Mouse (Mus musculus) Patski (cell line): ENCODE data around the gene Cbfa2t3. TPM values are rescaled to one million over a fixed set of nuclear protein-coding genes. Genes with fewer than 3 reads are reported as not detected.

Experiments
- ATAC-seq: fragments of 100-300 bp; one replicate; pipeline ENCODE4 v1.8.0; 2021
- CTCF ChIA-PET: fragments of 350-600 bp; sonication (Branson Sonifier 250); formaldehyde crosslinking; loops from one replicate; lab custom pipeline; 2022; ENCODE audit warnings: inconsistent platforms; lab: Charles Lee
- POLR2A ChIA-PET: fragments of 350-600 bp; sonication (Branson Sonifier 250); formaldehyde crosslinking; loops from one replicate; lab custom pipeline; 2022; ENCODE audit warnings: antibody characterized with exemption, inconsistent platforms; lab: Charles Lee
- DNase-seq: peaks from one replicate; pipeline ENCODE4 v3.0.0-alpha.2; 2011; ENCODE audit warnings: low read depth, low spot score
- H3K27me3 ChIP-seq: fragments of 371-371 bp; one replicate; pipeline ENCODE4 v1.5.1; 2021
- CTCF ChIP-seq: fragments of 100-300 bp; IDR thresholded peaks from one replicate; pipeline ENCODE4 v1.5.1; 2021
- in situ Hi-C: fragments of 300-500 bp; cut with MboI; formaldehyde crosslinking; loops from 3 replicates; pipeline ENCODE4 v1.11.1; 2018; ENCODE audit warnings: low pct_unique_long_range_greater_than_20kb, mixed read lengths
- polyA plus RNA-seq: library from polyadenylated mRNA; unstranded; gene quantifications from one replicate; pipeline ENCODE4 v1.2.3, GENCODE M21; 2021

The Cbfa2t3 gene
- polyA plus RNA-seq, 1 experiment from 2014 or later, result 0.26 TPM

- TF ChIP-seq CTCF, result no peak
- POLR2A ChIA-PET, result no interaction called here
- in situ Hi-C loops, result no loop called here
- H3K27me3 ChIP-seq, result no peaks in the 10 kb centered on the region
- ATAC-seq (no peak), DNase-seq (no peak)
- CTCF ChIA-PET, result no interaction called here
Measured at GRCm38 (mm10) chr8:122654768-122655167, 44.1 kb downstream of the Cbfa2t3 start.

DNA sequence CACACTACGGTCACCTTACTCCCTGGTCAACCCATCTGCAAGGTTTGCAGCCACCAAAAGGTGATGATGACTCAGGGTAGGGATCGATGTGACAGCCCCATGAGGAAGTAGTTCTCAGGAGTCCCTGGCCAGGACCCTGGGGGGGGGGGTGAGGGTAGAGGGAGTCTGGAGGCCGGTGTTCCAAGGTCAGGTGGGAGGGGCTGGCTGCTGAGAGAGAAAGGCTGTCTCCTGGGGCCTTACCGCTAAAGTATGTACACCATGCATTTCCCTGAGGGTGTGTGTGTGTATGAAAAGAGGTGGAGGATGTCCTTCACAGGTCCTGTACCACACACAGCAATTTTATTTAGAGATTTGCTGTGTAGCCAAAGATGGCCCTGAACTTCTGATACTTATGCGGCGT is 46.3 kb downstream of the Cbfa2t3 start:
- TF ChIP-seq CTCF, result no peak
- no peaks in the 10 kb centered on the region for H3K27me3 ChIP-seq
- POLR2A ChIA-PET, result no interaction called here
- CTCF ChIA-PET, result no interaction called here
- ATAC-seq (no peak), DNase-seq (no peak)
- in situ Hi-C loops, result no loop called here

GRCm38 (mm10) chr8:122651326-122651921 is 47.5 kb downstream of the Cbfa2t3 start:
- H3K27me3 ChIP-seq, result peaks cover under 1% of the 10 kb centered on the region
- CTCF ChIA-PET, result no interaction called here
- no peak for DNase-seq
- TF ChIP-seq CTCF, result no peak
- no peak for ATAC-seq
- POLR2A ChIA-PET, result interaction anchor here (0.6 kb wide), 1 partner anchor 21 kb away, joined by 3 read pairs; no protein-coding TSS in a partner anchor
- in situ Hi-C loops, result no loop called here

- DNase-seq (no peak), ATAC-seq (no peak)
- ChIA-PET POLR2A (interaction anchor here (0.6 kb wide), 1 partner anchor 555 kb away, joined by 3 read pairs; no protein-coding TSS in a partner anchor), CTCF (interaction anchor here (2.2 kb wide), 1 partner anchor 11 kb away, joined by 7 read pairs; no protein-coding TSS in a partner anchor)
- in situ Hi-C loops, result no loop called here
- TF ChIP-seq CTCF, result no peak
- peaks cover 13% of the 10 kb centered on the region for H3K27me3 ChIP-seq
Measured at GRCm38 (mm10) chr8:122648192-122648970, 50.5 kb downstream of the Cbfa2t3 start.

GRCm38 (mm10) chr8:122646337-122646736 is 52.6 kb downstream of the Cbfa2t3 start:
- no peak for ATAC-seq
- H3K27me3 ChIP-seq, result peaks cover 15% of the 10 kb centered on the region
- ChIA-PET CTCF (no interaction called here), POLR2A (no interaction called here)
- no peak for DNase-seq
- in situ Hi-C loops, result no loop called here
- no peak for TF ChIP-seq CTCF

DNA sequence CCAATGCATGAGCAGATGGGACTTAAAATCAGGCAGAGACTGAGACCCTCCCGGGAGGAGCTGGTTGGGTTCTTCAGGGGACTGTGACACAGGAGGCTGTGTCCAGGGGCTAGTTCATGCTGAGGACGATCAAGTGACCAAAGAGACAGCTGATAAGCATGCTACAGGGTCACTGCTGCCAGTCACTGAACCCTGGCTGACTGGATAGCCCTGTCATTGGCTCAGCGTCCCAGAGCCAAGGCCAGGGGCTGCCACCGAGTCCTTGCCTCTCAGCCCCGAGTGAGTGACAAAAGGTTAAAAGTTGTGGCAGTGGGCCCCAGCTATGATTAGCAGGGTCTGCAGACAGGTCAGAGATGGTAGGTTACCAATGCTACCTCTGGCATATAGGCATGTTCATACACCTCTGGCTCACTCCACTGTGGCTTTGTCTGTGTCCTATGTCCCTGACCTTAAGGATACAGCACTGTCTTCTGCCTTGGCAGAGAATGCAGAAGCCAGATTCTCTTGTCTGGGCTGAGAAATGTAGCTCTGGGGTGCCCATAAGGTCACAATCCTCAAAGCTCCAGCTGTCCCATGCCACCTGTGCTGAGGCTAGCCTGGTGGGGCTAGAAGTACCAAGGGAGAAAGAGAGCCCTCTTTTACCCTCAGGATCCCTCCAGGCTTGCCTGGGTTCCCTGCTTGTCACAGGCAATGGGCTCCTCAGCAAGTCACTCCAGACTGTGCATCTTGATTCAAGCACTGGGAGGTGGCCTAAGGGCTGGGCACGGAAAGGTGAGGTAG is 54.5 kb downstream of the Cbfa2t3 start:
- no peak for TF ChIP-seq CTCF
- ATAC-seq (no peak), DNase-seq (no peak)
- ChIA-PET POLR2A (interaction anchor here (0.6 kb wide), 1 partner anchor 602 kb away, joined by 3 read pairs; no protein-coding TSS in a partner anchor), CTCF (interaction anchor here (1.2 kb wide), 1 partner anchor 15 kb away, joined by 3 read pairs; no protein-coding TSS in a partner anchor)
- H3K27me3 ChIP-seq, result peaks cover 15% of the 10 kb centered on the region
- in situ Hi-C loops, result no loop called here

DNA sequence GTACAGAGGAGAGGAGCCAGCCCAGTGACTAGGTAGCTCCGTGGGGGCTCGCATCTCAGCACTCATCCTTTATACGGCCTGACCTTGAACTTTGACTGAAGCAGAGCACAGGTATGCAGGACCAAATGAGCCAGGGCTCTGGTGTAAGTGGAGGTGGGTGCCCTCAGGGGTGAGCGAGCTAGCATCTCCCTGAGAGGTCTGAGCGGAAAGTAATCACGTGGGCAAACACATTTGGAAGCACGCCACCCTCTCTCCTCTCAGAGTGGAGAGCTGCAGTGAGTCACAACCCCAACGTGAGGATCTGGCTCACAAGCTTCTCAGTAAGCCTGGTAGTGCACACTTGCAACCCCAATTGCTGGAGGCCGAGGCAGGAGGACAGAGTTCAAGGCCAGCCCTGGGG is 56.8 kb downstream of the Cbfa2t3 start:
- peaks cover 15% of the 10 kb centered on the region for H3K27me3 ChIP-seq
- CTCF ChIA-PET, result interaction anchor here (0.6 to 1.1 kb wide), 2 partner anchors 11 to 24 kb away, joined by 3 read pairs; no protein-coding TSS in a partner anchor
- POLR2A ChIA-PET, result no interaction called here
- TF ChIP-seq CTCF, result no peak
- in situ Hi-C loops, result no loop called here
- no peak for DNase-seq
- ATAC-seq, result no peak

DNA sequence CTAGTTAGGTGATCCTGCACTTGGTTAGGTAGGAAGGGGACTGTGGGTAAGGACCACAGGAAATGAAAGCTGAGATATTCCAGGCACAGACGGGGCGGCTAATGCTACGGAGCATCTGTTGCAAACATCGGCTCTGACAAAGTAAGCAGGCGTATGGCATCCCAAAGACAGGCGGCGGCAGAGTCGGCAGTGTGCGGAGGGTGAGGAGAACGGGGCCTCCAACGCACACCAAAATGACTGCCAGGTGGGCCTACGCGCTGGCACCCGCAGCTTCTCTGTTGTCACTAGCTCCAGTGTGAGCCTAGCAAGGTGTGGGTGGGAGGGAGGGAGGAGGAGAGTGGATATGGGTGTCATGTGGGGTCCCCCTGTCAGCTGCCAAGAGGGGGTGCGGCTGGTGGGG is 57.5 kb downstream of the Cbfa2t3 start:
- ATAC-seq (no peak), DNase-seq (no peak)
- POLR2A ChIA-PET, result no interaction called here
- CTCF ChIA-PET, result interaction anchor here (1.1 to 2.1 kb wide), 2 partner anchors 10 to 16 kb away, joined by 3 to 5 read pairs; no protein-coding TSS in a partner anchor
- in situ Hi-C loops, result no loop called here
- TF ChIP-seq CTCF, result no peak
- H3K27me3 ChIP-seq, result peaks cover 15% of the 10 kb centered on the region

- ChIA-PET POLR2A (no interaction called here), CTCF (interaction anchor here (2.1 kb wide), 1 partner anchor 15 kb away, joined by 5 read pairs; no protein-coding TSS in a partner anchor)
- ATAC-seq (no peak), DNase-seq (no peak)
- in situ Hi-C loops, result no loop called here
- TF ChIP-seq CTCF, result no peak
- peaks cover 9% of the 10 kb centered on the region for H3K27me3 ChIP-seq
Measured at GRCm38 (mm10) chr8:122640825-122641224, 58.1 kb downstream of the Cbfa2t3 start.

DNA sequence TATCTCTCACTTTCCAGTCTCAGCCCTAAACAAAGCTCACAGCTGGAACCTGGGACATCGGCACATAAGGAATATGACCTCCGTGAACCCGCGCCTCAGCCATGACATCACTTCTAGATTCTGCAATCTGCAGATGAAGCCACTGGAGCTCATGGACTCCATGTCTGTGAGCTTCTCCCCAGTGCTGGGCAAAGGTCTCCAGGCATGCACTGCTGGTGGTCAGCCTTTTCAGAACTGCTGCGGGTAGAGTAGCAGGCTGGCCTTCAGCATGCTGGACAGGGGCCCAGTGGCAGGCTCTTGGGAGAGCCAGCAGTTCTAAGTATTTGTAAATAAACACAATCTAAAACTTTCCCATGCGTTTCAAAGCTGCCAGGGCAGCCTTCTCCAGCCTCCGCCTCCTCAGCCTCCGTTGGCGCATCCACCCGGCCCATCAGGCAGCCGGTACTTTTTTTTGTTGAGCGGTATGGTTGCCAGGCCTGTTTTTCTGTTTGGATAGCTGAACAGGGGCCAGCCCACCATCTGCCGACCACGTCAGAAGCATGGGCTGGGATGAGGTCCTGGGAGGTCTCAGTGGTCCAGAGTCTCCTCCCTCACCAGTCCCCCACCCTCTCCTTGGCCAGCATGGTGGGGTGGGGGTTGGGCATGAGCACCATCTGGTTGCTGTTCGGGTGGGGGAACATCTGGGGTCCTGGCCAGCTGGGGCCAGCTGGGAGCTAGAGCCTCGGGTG is 59.2 kb downstream of the Cbfa2t3 start:
- CTCF ChIA-PET, result interaction anchor here (2.1 kb wide), 1 partner anchor 14 kb away, joined by 5 read pairs; no protein-coding TSS in a partner anchor

More for the DNA sequence above, 59.2 kb downstream of the Cbfa2t3 start:
- ATAC-seq (no peak), DNase-seq (no peak)
- no peak for TF ChIP-seq CTCF
- POLR2A ChIA-PET, result interaction anchor here (0.7 kb wide), 1 partner anchor 17 kb away, joined by 3 read pairs; the partner anchor contains the start of gene Pabpn1l
- H3K27me3 ChIP-seq, result peaks cover 4% of the 10 kb centered on the region
- in situ Hi-C loops, result no loop called here
